Mouse (Mus musculus): ENCODE measurements around the gene Ap1s3. TPM values are rescaled to one million over a fixed set of nuclear protein-coding genes. Genes with fewer than 3 reads are reported as not detected.

The Ap1s3 gene
- polyA plus RNA-seq, 1 experiment: not detected

DNA sequence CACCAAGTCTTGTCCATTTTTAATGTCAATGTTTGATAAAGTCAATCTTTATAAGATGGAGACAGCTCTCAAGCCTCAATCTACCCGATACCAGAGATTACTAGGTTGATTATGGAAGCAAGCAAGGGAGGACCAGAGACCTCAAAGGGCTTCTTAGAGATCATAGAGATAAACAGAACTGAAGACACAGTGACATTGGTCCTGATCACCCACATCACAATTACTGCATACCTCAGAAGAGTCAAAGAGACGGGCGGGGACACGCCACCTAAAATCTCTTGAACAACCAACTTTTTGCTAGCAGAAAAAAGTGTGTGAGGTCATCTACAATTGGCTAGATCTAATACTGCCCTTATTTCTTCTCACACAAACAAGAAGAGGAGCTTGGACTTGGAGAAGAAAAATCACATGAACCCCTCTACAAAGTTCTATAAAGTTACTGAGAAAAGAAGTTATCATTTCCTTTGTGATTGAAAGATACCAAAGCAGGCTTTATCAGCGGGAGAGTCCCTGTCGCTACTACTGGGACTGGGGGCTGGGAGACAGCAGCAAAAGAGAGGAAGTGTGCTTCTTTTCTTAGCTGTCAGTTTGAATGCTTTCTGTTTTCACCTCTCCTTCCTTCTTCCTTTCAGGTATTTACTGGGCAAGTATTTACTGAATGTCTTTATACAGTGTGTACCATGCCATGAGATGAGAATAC lies 28.2 kb downstream of the Ap1s3 start:
- Histone ChIP-seq H3K4me3 (ENCODE audit: insufficient read depth, low read depth, low read length) (no peak overlapping the region), H3K27ac (ENCODE audit: insufficient read depth, low read depth, low read length) (no peak overlapping the region), H3K4me1 (ENCODE audit: control insufficient read depth, insufficient read depth, low read length) (no peaks in the 10 kb centered on the region)
- TF ChIP-seq CTCF (IDR thresholded peaks at IDR 0.05; ENCODE audit: insufficient read depth, low read depth, low read length): no peak
- no peak for TF ChIP-seq POLR2A (IDR thresholded peaks at IDR 0.05; ENCODE audit: insufficient read depth, low read depth, low read length)
- WGBS: 95% methylated on average over 6 of the region's 6 CpGs

GRCm38 (mm10) chr1:79642680-79643079 lies 29.1 kb downstream of the Ap1s3 start:
- H3K4me1 ChIP-seq (ENCODE audit: control insufficient read depth, insufficient read depth, low read length): no peaks in the 10 kb centered on the region
- no peak for TF ChIP-seq CTCF (IDR thresholded peaks at IDR 0.05; ENCODE audit: insufficient read depth, low read depth, low read length)
- no peak for TF ChIP-seq POLR2A (IDR thresholded peaks at IDR 0.05; ENCODE audit: insufficient read depth, low read depth, low read length)
- no peak overlapping the region for H3K27ac ChIP-seq (ENCODE audit: insufficient read depth, low read depth, low read length)
- H3K4me3 ChIP-seq (ENCODE audit: insufficient read depth, low read depth, low read length): no peak overlapping the region
- 92% methylated on average over 3 of the region's 3 CpGs for WGBS

- no peak for TF ChIP-seq POLR2A (IDR thresholded peaks at IDR 0.05; ENCODE audit: insufficient read depth, low read depth, low read length)
- TF ChIP-seq CTCF (IDR thresholded peaks at IDR 0.05; ENCODE audit: insufficient read depth, low read depth, low read length): no peak
- 91% methylated on average over 6 of the region's 6 CpGs for WGBS
- Histone ChIP-seq H3K4me1 (ENCODE audit: control insufficient read depth, insufficient read depth, low read length) (no peaks in the 10 kb centered on the region), H3K27ac (ENCODE audit: insufficient read depth, low read depth, low read length) (no peak overlapping the region), H3K4me3 (ENCODE audit: insufficient read depth, low read depth, low read length) (no peak overlapping the region)
Observed at GRCm38 (mm10) chr1:79641355-79641754, 30.4 kb downstream of the Ap1s3 start.

- no peak overlapping the region for H3K4me3 ChIP-seq (ENCODE audit: insufficient read depth, low read depth, low read length)
- no peak overlapping the region for H3K27ac ChIP-seq (ENCODE audit: insufficient read depth, low read depth, low read length)
- peak; percentile 82 for TF ChIP-seq CTCF (IDR thresholded peaks at IDR 0.05; ENCODE audit: insufficient read depth, low read depth, low read length)
- TF ChIP-seq POLR2A (IDR thresholded peaks at IDR 0.05; ENCODE audit: insufficient read depth, low read depth, low read length): no peak
- WGBS: 31% methylated on average over 7 of the region's 7 CpGs
- H3K4me1 ChIP-seq (ENCODE audit: control insufficient read depth, insufficient read depth, low read length): no peaks in the 10 kb centered on the region
Observed at GRCm38 (mm10) chr1:79640151-79640550, 31.6 kb downstream of the Ap1s3 start.

GRCm38 (mm10) chr1:79639683-79640082 lies 32.1 kb downstream of the Ap1s3 start:
- H3K4me1 ChIP-seq (ENCODE audit: control insufficient read depth, insufficient read depth, low read length): no peaks in the 10 kb centered on the region
- H3K27ac ChIP-seq (ENCODE audit: insufficient read depth, low read depth, low read length): no peak overlapping the region
- TF ChIP-seq CTCF (IDR thresholded peaks at IDR 0.05; ENCODE audit: insufficient read depth, low read depth, low read length): no peak
- no peak for TF ChIP-seq POLR2A (IDR thresholded peaks at IDR 0.05; ENCODE audit: insufficient read depth, low read depth, low read length)
- no peak overlapping the region for H3K4me3 ChIP-seq (ENCODE audit: insufficient read depth, low read depth, low read length)
- 68% methylated on average over 5 of the region's 5 CpGs for WGBS

DNA sequence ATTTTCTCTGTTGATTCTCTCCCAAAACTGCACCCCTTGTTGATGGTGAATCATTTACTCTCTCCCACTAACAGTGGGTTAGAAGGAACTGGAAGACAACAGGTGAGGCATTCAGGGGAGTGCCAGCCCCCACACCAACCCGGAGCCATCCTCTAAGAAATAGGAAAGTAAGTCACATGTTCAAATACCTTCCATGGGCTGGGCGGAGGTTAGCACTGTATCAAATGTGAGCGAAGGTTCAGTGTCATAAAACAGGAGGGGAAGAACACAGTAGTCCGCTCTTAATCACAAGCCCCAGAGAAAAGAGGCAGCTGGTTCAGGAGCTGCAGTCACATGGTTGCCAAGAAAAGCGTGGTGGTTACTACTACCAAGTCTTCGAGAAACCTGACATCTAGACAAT lies 32.7 kb downstream of the Ap1s3 start:
- H3K4me1 ChIP-seq (ENCODE audit: control insufficient read depth, insufficient read depth, low read length): no peaks in the 10 kb centered on the region
- H3K4me3 ChIP-seq (ENCODE audit: insufficient read depth, low read depth, low read length): no peak overlapping the region
- WGBS: 50% methylated on average over 6 of the region's 6 CpGs
- TF ChIP-seq POLR2A (IDR thresholded peaks at IDR 0.05; ENCODE audit: insufficient read depth, low read depth, low read length): no peak
- TF ChIP-seq CTCF (IDR thresholded peaks at IDR 0.05; ENCODE audit: insufficient read depth, low read depth, low read length): no peak
- H3K27ac ChIP-seq (ENCODE audit: insufficient read depth, low read depth, low read length): no peak overlapping the region

DNA sequence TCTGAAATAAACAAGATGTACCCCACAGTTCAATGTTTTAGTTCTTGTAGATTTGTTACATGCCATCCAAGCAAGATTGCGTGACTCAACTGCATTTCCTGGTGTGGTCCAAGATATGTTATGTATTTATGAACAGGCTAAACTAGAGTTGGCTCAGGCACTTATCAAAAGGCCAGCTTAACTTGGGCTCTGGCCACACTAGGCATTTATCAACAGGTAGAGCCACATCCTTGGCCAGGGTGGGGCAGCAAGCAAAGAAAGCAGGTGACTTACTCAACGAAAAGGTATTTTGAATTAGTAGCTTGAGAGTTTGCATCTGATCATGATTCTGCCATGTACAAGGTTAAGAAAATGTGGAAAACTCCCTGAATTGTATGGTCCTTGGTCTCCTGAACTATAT lies 34.0 kb downstream of the Ap1s3 start:
- TF ChIP-seq POLR2A (IDR thresholded peaks at IDR 0.05; ENCODE audit: insufficient read depth, low read depth, low read length) (no peak), CTCF (IDR thresholded peaks at IDR 0.05; ENCODE audit: insufficient read depth, low read depth, low read length) (no peak)
- 99% methylated on average over 2 of the region's 2 CpGs for WGBS
- no peaks in the 10 kb centered on the region for H3K4me1 ChIP-seq (ENCODE audit: control insufficient read depth, insufficient read depth, low read length)
- no peak overlapping the region for H3K4me3 ChIP-seq (ENCODE audit: insufficient read depth, low read depth, low read length)
- no peak overlapping the region for H3K27ac ChIP-seq (ENCODE audit: insufficient read depth, low read depth, low read length)

GRCm38 (mm10) chr1:79631521-79631920 lies 40.3 kb downstream of the Ap1s3 start:
- Histone ChIP-seq H3K27ac (ENCODE audit: insufficient read depth, low read depth, low read length) (no peak overlapping the region), H3K4me3 (ENCODE audit: insufficient read depth, low read depth, low read length) (no peak overlapping the region), H3K4me1 (ENCODE audit: control insufficient read depth, insufficient read depth, low read length) (no peaks in the 10 kb centered on the region)
- TF ChIP-seq POLR2A (IDR thresholded peaks at IDR 0.05; ENCODE audit: insufficient read depth, low read depth, low read length): no peak
- TF ChIP-seq CTCF (IDR thresholded peaks at IDR 0.05; ENCODE audit: insufficient read depth, low read depth, low read length): no peak
- 88% methylated on average over 4 of the region's 4 CpGs for whole genome bisulfite sequencing

DNA sequence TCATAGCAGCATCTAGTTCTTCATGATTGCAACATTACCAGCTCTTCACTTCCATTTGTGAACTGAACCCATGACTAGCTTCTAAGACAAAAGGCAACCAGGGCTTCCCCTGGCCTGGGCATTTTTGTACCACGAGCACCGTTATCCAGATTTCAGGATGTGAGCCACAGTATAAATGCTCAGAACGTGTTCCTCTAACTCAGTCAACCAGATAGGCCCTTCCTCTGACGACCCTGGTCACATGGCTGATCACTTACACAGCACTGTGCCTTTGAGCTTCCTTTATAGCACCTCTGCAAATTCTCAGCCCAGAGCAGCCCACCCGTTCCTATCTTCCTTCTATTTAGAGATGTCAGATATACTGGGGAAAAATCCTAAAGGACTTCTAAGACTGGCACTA lies 42.0 kb downstream of the Ap1s3 start:
- no peak for TF ChIP-seq POLR2A (IDR thresholded peaks at IDR 0.05; ENCODE audit: insufficient read depth, low read depth, low read length)
- no peak for TF ChIP-seq CTCF (IDR thresholded peaks at IDR 0.05; ENCODE audit: insufficient read depth, low read depth, low read length)
- Histone ChIP-seq H3K4me3 (ENCODE audit: insufficient read depth, low read depth, low read length) (no peak overlapping the region), H3K27ac (ENCODE audit: insufficient read depth, low read depth, low read length) (no peak overlapping the region), H3K4me1 (ENCODE audit: control insufficient read depth, insufficient read depth, low read length) (no peaks in the 10 kb centered on the region)
- WGBS: 89% methylated on average over 5 of the region's 5 CpGs
